Mouse (Mus musculus) right cerebral cortex, postnatal 14 days (tissue): ENCODE measurements around the gene Mboat7.
A peak's percentile ranks its signal among the peaks of the same experiment; 100 is the strongest.

Experiments
- DNase-seq: peaks from one replicate; pipeline ENCODE4 v3.0.0; 2022

Mboat7 gene

DNA sequence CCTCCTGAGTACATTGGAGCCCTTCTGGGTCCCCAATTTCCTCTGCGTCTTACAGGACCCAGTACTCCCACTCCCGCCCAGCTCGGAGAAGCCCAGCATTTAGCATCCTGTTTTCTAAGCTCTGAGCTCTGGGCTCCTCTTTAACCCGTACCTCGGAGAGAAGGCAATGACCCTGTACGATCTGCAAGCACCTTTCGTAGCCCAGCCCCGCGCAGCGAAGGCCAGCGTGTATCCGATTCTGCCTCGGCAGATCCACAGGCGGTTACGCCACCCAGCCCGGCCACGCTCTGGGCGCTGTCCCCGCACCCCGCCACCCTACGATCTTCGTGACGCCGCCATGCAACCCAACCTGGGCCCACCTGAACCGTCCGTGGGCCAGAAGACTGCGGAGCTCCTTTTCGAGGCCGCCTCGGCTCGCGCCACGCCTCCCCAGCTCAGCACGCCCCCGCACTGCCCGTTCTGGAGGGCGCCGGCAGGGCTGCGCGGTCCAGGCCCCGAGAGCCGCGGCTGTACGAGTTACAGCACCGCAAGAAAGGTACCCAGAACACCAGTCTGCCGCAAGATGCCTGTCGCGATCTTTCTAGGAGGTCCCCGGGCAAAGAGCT lies 839 bp downstream of the Mboat7 start, which contains the start of gene Tsen34:
TSS of gene Tsen34 (plus strand) at position 482 of the 605 bp plus-strand sequence.
- DNase-seq, result no peak

DNA sequence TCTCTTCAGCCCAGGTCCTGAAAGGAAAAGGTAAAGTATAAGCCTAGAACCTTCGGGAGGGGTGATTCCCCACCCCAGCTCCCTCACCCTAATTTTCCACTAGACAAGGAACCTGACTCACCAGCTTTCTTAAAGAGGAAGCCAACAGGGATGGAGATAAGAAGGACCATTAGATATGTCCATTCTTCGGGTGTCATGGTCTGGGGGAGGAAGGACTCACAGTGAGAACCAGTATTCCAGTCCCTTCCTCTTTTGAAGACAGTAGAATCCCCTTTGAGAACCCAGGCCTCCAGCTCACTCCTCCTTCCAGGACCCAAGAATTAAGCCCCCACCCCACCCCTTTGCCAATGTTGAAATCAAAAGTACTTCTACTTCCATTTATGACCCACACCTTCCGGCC lies 1.4 kb downstream of the Mboat7 start:
- no peak for DNase-seq

DNA sequence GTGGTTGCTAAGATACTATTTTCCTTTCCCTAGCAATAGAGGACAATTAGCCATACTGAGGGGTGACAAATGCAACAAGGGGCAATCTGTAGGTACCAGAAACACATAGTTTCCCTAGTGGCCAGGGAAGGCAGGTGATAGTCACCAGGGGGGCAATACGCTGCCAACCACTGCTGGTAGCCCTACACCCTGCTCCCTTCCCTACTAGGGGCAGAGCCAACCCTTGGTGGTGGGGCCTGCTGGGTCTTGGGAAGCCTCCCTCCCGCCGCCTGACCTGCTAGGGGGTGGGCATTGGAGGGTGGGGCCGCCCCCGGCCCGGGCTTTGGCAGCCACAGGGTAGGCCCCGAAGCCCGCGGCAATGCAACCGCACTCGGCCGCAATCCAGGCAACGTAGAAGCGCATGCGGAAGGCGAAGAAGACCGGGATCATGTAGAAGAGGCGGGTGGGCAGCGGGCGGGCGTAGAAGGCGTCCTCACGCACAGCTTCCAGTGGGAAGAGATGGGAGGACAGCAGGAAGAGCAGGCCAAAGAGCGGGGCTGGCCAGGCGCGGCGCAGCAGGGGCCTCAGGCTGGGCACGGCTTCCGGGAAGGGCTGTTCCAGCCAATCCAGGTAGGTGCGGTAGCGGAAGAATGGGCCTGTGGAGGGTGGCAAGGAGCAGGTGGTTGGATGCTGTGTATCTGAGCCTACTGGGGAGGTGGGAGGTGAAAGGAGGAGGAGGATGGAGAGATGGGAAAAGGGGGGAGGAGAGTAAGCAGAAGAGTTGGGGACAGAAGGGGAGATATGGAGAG lies 7.7 kb downstream of the Mboat7 start:
- no peak for DNase-seq

DNA sequence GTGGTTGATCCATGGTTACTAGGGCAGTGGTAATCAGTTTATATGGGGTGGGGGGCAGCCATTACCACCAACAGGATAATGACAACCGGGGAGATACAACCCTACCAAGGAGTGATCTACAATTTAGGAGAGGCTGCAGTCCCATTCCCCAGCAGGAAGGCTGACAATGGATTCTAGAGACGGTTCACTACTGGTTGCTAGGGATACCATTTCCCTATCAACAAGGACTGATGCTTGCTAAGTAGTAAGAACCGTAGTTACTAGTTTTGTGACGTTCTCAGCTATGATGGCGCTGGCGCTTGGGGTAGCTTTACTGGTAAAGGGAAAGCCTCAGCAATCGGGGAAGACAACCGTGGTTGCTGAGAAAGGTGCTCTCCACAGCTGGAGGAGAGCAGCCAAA lies 8.6 kb downstream of the Mboat7 start:
- DNase-seq, result no peak

DNA sequence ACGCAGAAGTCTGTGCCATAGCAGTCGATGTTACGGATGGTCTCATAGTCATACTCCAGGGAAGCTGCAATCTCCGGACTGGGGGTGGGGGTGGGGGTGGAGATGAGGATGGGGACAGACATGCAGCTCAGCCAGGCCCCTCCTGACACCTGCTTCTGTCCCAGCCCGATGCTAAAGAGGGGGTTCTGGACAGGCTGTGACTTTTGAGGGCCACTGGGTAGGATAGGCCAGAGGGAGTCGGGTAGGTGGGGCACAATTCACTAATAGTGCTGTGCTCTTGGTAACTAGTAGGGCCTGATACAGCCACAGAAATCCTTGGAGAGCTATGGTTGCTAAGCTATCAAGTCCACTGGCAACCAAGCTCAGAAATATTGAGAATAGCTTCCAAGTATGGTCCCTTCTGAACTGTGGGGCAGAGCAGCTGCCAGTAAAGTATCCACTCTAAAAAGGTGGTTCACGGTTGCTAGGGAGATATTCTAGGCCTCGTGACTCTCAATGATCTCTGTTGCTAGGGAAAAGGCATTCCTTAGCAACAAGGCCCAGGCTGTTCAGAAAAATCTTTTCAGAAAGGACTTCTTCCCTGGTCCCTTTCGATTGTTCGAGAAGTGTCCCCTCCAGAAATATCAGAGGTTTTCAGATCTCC lies 9.3 kb downstream of the Mboat7 start:
- DNase-seq, result no peak

DNA sequence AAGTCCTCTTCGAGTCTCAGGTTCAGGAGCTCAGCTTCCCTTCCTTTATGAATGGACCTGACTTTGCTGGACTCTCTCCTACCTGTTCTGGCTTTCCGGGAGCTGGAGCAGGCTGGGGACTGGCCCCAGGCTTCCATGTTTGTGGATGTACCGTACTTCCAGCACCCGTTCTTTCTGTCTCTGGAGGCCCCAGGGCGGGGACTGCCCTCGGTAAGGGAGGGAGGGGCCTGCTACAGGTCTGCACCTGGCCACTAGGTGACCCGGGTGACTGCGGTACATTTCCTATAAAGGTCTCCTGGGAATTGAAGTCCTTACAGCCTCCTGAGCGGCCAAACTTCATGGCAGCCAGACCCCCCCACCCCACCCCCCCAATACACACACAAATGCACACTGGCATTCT lies 16.0 kb downstream of the Mboat7 start, which contains the start of gene Tmc4:
TSS of gene Tmc4 (minus strand) at position 212 of the 400 bp plus-strand sequence.
- no peak for DNase-seq

DNA sequence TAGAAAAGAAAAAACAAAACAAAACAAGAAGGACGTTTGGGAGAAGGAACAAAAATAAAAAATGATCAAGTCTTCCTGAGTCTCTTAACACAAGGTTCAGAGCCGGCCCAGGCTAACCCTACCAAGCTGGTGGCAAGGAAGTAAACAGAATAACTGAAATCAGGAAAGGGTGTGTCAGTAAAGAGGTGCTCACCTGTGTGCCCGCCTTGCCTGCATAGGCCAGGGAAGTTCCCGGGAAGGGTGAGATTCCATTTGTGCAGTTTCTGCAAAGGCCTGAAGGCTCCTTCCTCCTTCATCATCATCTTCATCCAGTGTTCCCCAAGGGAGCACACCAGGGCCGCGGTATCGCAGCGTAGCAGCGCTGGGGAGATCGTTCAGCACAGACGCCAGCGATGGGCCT lies 17.0 kb downstream of the Mboat7 start:
- DNase-seq, result no peak

DNA sequence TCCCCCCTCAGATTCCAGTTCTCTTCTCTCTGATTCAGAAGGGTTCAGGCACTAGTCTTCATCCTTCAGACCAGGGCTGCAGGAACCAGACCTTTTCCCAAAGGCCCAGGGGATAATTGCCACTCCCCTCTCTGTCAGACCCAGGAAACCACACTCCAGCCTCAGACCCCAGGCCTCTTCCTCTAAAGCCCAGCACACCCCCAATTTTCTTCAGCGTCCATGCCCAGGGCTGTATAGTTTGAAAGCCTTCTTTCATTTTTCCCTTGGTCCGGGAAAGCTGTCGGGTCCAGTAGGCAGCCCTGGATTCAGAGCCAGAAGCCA lies 18.1 kb downstream of the Mboat7 start:
- DNase-seq, result no peak

DNA sequence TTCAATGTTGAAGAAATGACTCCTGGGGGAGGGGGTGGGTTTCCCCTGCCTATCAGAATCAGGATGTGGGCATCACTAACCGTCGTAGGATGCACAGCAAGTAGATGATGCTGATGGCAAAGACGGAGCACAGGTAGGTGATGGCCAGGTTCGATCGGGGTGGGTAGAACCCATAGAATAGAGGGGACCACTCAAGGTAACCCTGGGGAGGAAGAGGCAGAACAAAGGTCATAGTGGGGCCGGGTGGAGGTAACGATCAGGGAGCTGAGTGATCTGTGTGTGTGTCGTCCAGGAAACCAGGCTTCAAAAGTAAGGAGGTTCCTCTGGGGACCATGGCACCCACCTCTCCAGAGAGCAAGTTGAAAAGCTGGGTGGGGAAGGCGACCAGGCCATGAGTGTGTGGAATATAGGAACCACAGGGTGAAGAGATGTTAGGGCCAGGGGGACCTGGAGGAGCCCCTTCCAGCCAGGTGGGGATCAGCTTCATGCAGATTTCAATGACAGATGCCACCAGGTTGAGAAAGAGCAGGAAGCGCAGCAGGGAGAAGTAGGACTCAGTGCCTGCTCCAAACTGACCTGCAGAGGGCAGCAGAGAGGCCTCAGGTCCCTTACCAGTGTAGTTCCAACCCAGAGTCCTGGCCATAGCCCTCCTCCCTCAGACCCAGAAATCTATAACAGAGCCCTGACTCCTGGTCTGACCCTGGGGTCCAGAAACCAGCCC lies 18.7 kb downstream of the Mboat7 start:
- DNase-seq, result peak; percentile 91

DNA sequence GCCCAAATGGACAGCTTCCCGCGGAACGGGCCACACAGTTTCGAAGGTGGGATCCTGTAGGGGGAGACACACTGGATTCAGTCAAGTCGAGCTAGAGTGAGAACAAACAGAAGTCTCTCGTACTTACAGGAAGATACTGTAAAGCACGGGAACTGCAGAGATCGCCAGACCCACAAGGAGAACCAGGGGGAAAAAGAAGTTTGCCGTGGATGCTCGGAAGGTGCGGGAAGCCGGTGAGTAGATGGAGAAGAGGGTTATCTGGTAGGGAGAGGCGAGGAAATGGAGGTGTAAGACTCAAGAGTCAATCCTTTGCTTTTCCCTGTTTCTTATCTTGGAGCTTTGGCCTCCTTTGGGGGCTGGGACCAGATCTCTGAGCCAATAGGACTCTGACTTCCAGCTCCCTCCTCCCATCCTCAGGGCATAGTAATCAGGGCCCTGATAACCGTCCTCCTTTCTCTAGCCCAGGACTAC lies 26.4 kb downstream of the Mboat7 start:
- DNase-seq, result no peak

DNA sequence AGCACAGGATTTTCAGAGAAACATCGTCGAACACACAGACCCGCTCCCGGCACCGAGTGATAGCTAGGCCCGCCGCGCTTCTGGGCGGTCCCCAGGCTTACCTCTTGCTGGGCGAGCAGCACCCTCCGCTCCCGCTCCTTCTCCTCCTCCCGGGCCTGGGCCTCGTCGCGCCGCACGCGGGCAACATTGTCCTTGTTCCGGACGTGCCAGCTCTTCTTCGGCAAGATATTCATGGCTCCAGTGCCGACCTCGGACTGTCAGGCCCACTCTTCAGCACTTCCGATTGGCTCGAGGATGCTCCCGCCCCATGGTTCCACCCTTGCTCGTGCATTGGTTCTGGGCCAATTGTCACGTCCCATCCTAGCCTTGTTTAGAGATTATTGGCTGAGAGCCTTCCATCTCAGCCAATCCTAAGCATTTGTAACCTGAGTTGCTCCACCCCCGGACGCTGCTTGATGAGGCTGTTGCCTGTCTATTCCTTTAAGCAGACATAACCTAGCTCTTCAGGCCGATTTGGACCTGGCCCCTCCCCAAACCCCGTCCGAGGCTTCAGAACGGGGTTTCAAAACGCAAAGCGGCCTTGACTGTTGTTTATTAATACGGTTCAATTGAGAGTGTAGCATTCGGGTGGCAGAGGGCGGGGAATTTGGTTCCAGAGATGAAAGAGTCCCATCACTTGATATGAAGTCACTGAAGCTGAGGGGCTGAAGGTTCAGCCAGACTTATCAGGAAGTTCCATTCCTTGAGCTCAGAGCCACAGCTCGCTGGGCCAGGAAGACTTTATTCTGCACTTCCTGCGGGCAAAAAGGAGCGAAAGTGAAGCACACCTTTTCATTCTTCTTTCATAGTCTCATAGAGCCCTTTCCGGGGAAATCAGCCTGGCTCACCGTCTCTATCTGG lies 27.9 kb downstream of the Mboat7 start, which contains the start of gene Leng1:
TSS of gene Leng1 (minus strand) at position 626 of the 900 bp plus-strand sequence.
- peak; percentile 95 for DNase-seq

DNA sequence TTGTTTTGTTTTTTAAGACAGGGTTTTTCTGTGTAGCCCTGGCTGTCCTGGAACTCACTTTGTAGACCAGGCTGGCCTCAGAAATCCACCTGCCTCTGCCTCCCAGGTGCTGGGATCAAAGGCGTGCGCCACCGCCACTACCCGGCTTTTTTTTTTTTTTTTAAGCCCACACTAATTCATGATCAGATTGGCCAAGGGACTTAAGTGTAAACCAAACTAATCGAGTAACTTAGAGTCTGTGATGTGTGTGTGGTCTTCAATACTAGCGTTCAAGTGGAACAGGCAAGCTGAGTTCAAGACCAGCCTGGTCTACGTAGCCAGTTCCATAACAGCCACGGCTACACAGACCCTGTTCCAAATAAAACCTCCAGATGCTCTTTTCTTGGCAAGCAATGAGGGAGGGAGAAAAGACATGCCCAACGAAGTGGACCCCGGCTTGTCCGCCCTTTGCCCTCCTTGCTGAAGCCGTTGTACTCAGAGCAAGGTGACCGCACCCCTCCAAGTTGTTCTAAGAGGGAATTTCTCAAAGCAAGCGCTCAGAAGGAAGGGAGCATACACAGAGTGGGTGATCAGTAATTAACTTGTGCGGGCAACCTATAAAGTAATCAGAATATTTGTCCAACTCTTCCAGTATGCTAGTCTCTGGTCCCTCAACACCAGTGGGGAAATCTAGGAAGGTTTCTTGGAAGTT lies 28.7 kb downstream of the Mboat7 start:
- DNase-seq, result no peak

DNA sequence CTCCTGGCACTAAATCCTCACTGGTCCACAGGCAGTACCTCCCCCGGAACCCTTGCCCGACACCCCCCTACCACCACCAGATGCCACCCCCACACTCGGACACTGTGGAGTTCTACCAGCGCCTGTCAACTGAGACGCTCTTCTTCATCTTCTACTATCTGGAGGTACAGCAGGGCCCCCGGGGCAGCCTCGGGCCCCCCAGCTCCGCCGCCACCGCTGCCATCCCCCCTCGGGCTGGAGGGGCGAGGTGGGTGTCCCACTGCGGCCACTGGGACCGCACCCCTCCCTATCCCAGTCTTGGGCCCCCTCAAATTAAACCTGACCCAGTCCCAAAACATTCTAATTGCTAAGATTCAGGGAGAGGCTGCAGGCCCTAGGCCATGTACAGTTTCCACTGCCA lies 34.7 kb downstream of the Mboat7 start:
- no peak for DNase-seq

DNA sequence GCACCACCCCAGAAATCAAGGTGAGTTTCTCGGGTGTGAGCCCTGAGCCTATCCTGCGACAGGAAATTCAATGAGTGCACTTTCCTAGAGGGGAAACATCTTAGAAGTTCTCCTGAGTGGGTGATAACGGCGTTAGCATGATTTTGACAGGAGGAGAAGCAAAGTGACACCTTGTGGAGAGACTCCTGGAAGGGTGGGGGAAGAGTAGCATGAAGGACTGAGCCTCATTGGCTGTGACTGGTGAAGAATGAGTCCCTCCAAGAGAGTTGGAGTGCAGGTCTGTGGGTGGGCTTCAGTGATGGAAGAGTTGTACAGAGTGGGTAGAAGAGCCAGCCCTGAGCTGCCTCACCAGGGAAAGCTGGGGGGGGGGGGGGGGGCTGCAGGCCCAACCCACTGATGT lies 36.4 kb downstream of the Mboat7 start:
- DNase-seq, result no peak

DNA sequence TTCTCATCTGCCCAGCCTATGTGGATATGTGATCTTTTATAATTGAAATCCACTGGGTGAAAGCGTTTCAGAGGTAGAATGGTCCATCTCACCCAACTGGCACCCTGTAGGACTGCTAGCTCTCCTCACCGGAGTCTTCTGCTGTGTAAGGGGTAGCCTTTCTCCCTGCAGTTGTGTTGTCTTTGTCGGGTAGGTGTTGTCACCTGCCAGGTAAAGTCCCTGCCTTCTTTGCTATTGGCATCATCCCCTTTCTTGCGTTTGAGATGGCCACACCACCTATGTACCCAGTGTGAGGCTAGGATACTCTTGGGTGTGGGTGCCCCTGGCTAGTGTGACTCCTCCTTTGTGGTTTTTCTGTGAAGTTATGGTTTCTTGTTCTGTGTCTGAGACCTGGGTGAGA lies 46.7 kb downstream of the Mboat7 start:
- DNase-seq, result no peak

DNA sequence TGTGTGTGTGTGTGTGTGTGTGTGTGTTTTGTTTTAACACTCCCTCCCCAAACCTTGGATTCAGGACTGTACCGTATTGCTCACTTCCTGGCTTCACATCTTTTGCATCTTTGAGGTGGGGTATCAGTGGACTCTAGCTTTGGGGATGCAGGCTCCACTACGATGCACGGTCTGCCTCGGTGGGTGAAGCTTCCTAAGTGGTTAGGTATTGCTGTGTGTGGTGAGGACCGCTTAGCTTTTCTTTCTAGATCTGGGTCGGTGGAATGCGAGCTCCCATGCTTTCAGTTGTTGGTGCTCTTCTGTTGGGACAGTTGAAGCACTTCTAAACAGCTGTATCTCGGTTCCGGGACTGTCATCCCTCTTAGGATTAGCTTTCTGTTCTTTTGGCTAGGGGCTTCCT lies 47.1 kb downstream of the Mboat7 start:
- no peak for DNase-seq

DNA sequence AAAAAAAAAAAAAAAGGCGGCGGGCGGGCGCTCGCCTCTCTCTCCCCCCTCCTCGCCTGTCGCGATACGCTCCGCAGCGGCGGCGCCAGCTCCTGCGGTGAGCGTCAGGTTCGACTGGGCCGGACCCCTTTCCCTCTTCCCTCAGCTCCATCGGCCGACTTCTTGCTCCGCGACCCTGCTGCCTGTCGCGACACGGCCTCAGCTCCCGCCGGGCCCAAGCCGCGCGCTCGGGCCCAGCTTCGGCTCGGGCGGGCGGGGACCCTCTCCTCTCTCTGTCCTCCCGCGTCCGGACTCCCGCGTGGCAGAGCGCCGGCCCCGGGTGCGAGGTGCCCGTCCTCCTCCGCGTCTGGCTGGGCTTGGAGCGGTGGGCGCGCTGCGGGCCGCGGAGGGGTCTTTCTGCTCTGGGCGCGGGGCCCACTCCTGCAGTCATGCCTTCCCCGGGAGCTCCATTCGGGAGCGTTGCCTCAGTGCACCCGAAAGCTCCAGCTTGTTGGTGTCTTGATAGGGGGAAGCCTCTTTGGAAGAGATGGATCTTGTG lies 47.8 kb downstream of the Mboat7 start:
- peak; percentile 41 for DNase-seq

DNA sequence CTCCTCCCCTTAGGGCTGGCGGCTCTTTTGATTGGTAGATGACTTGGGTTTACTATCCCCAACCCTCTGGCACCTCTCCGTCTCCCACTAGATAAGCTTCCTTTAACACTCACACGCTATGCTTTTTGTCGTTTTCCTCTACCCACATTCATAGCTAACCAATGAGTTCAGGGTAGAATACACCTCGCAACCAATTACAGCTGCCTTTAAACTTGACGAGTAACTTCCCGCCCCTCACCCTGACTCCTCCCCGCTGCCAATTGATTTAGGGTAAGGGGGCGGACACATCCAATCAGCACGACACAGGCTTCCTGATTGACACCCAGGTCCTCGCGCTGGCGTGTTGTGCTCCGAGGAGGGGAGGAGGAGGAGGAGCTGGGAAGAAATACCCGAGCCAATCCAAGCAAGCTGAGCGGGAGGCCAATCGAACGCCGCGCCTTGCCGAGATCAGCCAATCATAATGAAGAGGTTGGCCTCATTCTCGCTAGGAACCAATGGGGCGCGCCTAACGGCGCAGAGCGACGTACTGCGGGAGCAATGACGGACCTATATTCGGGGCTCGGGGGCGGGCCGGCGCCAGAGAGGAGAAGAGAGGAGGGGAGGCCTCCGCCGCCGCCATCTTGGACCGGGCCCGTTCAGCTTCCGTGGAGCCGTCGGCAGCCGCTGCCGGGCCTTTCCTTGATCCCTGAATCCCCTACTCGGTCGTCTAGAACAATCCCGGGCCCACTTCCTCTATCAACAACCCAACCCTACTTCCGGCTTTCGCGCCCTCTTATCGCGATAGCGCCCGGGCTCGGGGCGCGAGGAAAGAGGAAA lies 48.4 kb downstream of the Mboat7 start, which contains the start of gene Cnot3:
TSS of gene Cnot3 (plus strand) at position 597 of the 816 bp plus-strand sequence.
- DNase-seq, result peak; percentile 97

DNA sequence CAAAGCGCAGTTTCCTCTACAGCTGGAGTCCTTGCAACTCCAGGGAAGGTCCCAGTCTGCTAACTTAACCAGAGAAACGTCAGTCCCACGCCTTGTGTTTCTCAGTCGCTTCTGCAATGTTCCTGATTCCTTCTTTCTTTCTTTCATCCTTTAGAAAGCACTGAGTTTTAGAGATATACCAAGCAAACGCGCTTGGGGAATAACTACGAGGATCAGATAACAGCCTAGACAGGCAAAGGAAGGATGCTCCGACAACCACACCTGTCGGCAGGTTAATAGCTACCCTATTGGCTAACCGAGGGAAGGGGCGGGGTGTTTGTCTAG lies 49.0 kb downstream of the Mboat7 start:
- peak; percentile 82 for DNase-seq

DNA sequence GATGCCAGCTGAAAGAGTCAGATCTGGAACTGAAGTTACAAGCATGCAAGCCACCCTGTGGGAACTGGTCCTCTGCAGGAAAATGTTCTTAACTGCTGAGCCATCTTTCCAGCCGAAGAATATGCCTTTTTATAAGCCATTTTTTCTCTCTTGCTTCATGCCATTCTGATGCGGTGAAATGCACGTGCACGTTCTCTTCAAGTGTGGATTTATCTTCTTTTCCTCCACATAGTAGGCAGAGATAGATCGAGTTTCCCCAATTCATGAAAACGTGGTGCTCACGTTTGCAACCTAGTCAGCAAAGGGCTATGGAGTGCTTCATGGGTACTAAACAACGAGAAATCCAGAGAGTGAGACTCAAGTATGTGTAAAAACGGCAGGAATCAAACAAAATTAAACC lies 49.5 kb downstream of the Mboat7 start:
- DNase-seq, result no peak
